Mouse (Mus musculus) limb, embryonic 12.5 days (tissue): Measurements from ENCODE around the gene D5Ertd579e. TPM values are rescaled to one million over a fixed set of nuclear protein-coding genes. Genes with fewer than 3 reads are reported as not detected.

Source experiments
- ATAC-seq: fragments of 200-750 bp; cut with Nextera tagmentation; 2 replicates; pipeline ENCODE4 v1.8.0; 2017; ENCODE audit warnings: low read depth, moderate TSS enrichment; ENCODE audit not compliant: insufficient number of reproducible peaks, insufficient read depth, low FRiP score, low TSS enrichment
- H3K27ac ChIP-seq: fragments of 300-500 bp; sonication (generic); 2 replicates; pipeline ENCODE4 v1.5.1; 2016; ENCODE audit warnings: mild to moderate bottlenecking, moderate library complexity
- H3K27me3 ChIP-seq: fragments of 300-500 bp; sonication (generic); 2 replicates; pipeline ENCODE4 v1.6.1; 2016; ENCODE audit warnings: mild to moderate bottlenecking, moderate library complexity
- H3K36me3 ChIP-seq: fragments of 300-500 bp; sonication (generic); 2 replicates; pipeline ENCODE4 v1.6.1; 2016; ENCODE audit warnings: mild to moderate bottlenecking, moderate library complexity
- H3K4me1 ChIP-seq: fragments of 300-500 bp; sonication (generic); replicated peaks from 2 replicates; pipeline ENCODE4 v1.6.1; 2016
- H3K4me2 ChIP-seq: fragments of 300-500 bp; sonication (generic); 2 replicates; pipeline ENCODE4 v1.6.1; 2016; ENCODE audit warnings: mild to moderate bottlenecking, moderate library complexity
- H3K4me3 ChIP-seq: fragments of 300-500 bp; sonication (generic); replicated peaks from 2 replicates; pipeline ENCODE4 v1.5.1; 2016; ENCODE audit warnings: mild to moderate bottlenecking
- H3K9ac ChIP-seq: fragments of 300-500 bp; sonication (generic); replicated peaks from 2 replicates; pipeline ENCODE4 v1.6.1; 2016; ENCODE audit warnings: mild to moderate bottlenecking, moderate library complexity
- H3K9me3 ChIP-seq: fragments of 300-500 bp; sonication (generic); 2 replicates; pipeline ENCODE4 v1.6.1; 2016; ENCODE audit warnings: mild to moderate bottlenecking, moderate library complexity
- WGBS: fragments of 180-500 bp; shearing (Covaris S2); methylation state at CpG from one replicate; pipeline ENCODE4 v1.1.7; 2016; 5-methylcytosine and 5-hydroxymethylcytosine counted together
- polyA plus RNA-seq: library from polyadenylated mRNA; unstranded; fragments of >200 nt; fragmentation: Nextera tagmentation; extraction: Ambion mirVana; gene quantifications from 2 replicates; pipeline ENCODE4 v1.2.1, GENCODE M21; 2016

D5Ertd579e gene
- polyA plus RNA-seq, 1 experiment from 2014 or later = 28.6 TPM

- no peaks in the 10 kb centered on the region for H3K9me3 ChIP-seq
- no peak overlapping the region for H3K4me3 ChIP-seq
- no peaks in the 10 kb centered on the region for H3K36me3 ChIP-seq
- H3K4me2 ChIP-seq = no peak overlapping the region
- no peak overlapping the region for H3K9ac ChIP-seq
- peaks cover 21% of the 10 kb centered on the region for H3K4me1 ChIP-seq
- H3K27me3 ChIP-seq = no peaks in the 10 kb centered on the region
- 70% methylated on average over 4 of the region's 4 CpGs for WGBS
- no peak overlapping the region for H3K27ac ChIP-seq
- ATAC-seq = no peak
Measured at GRCm38 (mm10) chr5:36556289-36556688, 139.5 kb downstream of the D5Ertd579e start.

- no peak overlapping the region for H3K9ac ChIP-seq
- H3K4me3 ChIP-seq = no peak overlapping the region
- WGBS = 66% methylated on average over 5 of the region's 5 CpGs
- H3K27me3 ChIP-seq = no peaks in the 10 kb centered on the region
- H3K36me3 ChIP-seq = no peaks in the 10 kb centered on the region
- ATAC-seq = no peak
- peaks cover 18% of the 10 kb centered on the region for H3K4me1 ChIP-seq
- H3K27ac ChIP-seq = no peak overlapping the region
- no peak overlapping the region for H3K4me2 ChIP-seq
- H3K9me3 ChIP-seq = no peaks in the 10 kb centered on the region
Measured at GRCm38 (mm10) chr5:36554496-36554895, 141.3 kb downstream of the D5Ertd579e start.

GRCm38 (mm10) chr5:36553886-36554285 is 141.9 kb downstream of the D5Ertd579e start:
- no peaks in the 10 kb centered on the region for H3K27me3 ChIP-seq
- no peaks in the 10 kb centered on the region for H3K36me3 ChIP-seq
- peaks cover 18% of the 10 kb centered on the region for H3K4me1 ChIP-seq
- H3K4me3 ChIP-seq = no peak overlapping the region
- no peak overlapping the region for H3K4me2 ChIP-seq
- WGBS = 87% methylated on average over 4 of the region's 4 CpGs
- no peak overlapping the region for H3K9ac ChIP-seq
- H3K9me3 ChIP-seq = no peaks in the 10 kb centered on the region
- no peak overlapping the region for H3K27ac ChIP-seq
- no peak for ATAC-seq

- H3K4me2 ChIP-seq = no peak overlapping the region
- no peak overlapping the region for H3K4me3 ChIP-seq
- no peaks in the 10 kb centered on the region for H3K27me3 ChIP-seq
- ATAC-seq = no peak
- no peak overlapping the region for H3K9ac ChIP-seq
- no peak overlapping the region for H3K27ac ChIP-seq
- 69% methylated on average over 2 of the region's 2 CpGs for WGBS
- H3K36me3 ChIP-seq = no peaks in the 10 kb centered on the region
- peaks cover 18% of the 10 kb centered on the region for H3K4me1 ChIP-seq
- H3K9me3 ChIP-seq = no peaks in the 10 kb centered on the region
Measured at GRCm38 (mm10) chr5:36553056-36553606, 142.7 kb downstream of the D5Ertd579e start.

- Histone ChIP-seq H3K27me3 (no peaks in the 10 kb centered on the region), H3K9ac (no peak overlapping the region), H3K4me3 (no peak overlapping the region), H3K36me3 (no peaks in the 10 kb centered on the region), H3K27ac (no peak overlapping the region), H3K4me2 (no peak overlapping the region), H3K4me1 (peaks cover 14% of the 10 kb centered on the region), H3K9me3 (no peaks in the 10 kb centered on the region)
- no peak for ATAC-seq
- WGBS = 91% methylated on average over 4 of the region's 4 CpGs
Measured at GRCm38 (mm10) chr5:36552391-36552790, 143.4 kb downstream of the D5Ertd579e start.

Other genes with a start within 250 kb of the D5Ertd579e start
- gene Grpel1, start 231.0 kb downstream of the D5Ertd579e start, polyA plus RNA-seq = 48.0 and 48.8 TPM in 2 replicates
- gene Tada2b, start 211.7 kb downstream of the D5Ertd579e start, polyA plus RNA-seq = 1.8 and 2.0 TPM in 2 replicates
- 0.41 TPM in 2 replicates for gene Ccdc96, start 211.4 kb downstream of the D5Ertd579e start, polyA plus RNA-seq
- gene Tbc1d14, start 102.7 kb downstream of the D5Ertd579e start, polyA plus RNA-seq = 40.1 and 42.3 TPM in 2 replicates
- gene Bloc1s4, start 52.6 kb upstream of the D5Ertd579e start, polyA plus RNA-seq = 32.5 and 34.5 TPM in 2 replicates
- 685 and 692 TPM in 2 replicates for gene Mrfap1, start 100.7 kb upstream of the D5Ertd579e start, polyA plus RNA-seq
- gene Man2b2, start 134.6 kb upstream of the D5Ertd579e start, polyA plus RNA-seq = 6.9 and 7.8 TPM in 2 replicates
- 0.17 and 0.31 TPM in 2 replicates for gene Ppp2r2c, start 172.5 kb upstream of the D5Ertd579e start, polyA plus RNA-seq